In the genomic region with DNA sequence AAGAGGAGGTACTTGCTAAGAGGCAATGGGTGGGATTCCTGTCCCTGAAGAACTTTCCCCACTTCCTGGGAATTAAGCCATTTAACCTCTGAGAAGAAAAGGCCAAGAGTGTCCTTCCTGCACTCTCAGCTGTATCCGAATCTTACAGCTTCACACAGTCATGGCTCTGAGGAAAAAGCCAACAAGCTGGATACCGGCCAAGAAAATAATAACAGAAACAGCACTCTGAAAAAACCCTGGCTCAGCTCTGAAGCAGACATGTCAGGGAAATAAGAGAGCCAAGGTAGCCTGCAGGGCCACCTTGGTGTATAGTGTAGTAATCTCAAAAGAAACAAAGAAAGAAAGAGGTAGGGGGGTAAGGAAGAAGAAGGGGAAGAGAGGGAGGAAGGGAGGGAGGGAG, we compare ENCODE assay signal across 29 mouse cellular contexts. TPM values are rescaled to one million over a fixed set of nuclear protein-coding genes. Genes with fewer than 3 reads are reported as not detected.
DNase-seq lines count a peak whose midpoint lies in the region; ATAC-seq and TF ChIP-seq lines count a peak whose summit lies in the region.
"Had no signal": no experiment of that assay in that cellular context is flagged by ENCODE, and none has a peak within 500 bp of the region (broad histone marks: within the 10 kb centered on the region; RNA-seq: fewer than 3 reads in every experiment).

No protein-coding gene starts in this region.

- WGBS in hindbrain, embryonic 14.5 days = 50% methylated on average over 2 of the region's 2 CpGs
- 71% methylated on average over 2 of the region's 2 CpGs for WGBS in hindbrain, embryonic 10.5 days

- H3K36me3 ChIP-seq in hindbrain, embryonic 14.5 days (replicated peaks; ENCODE audit: control insufficient read depth, insufficient read depth) = no peaks in the 10 kb centered on the region
- no peaks in the 10 kb centered on the region for H3K36me3 ChIP-seq in hindbrain, embryonic 10.5 days
- H3K36me3 ChIP-seq: embryonic facial prominence, embryonic 12.5 days; forebrain, embryonic 10.5 days; heart, embryonic 13.5 days; limb, embryonic 12.5 days; midbrain, embryonic 15.5 days; neural tube, embryonic 15.5 days; stomach, embryonic 15.5 days had no signal

- no peak for ATAC-seq in hindbrain, embryonic 14.5 days (ENCODE audit: low FRiP score)
- ATAC-seq: forebrain, postnatal 0 days; intestine, postnatal 0 days; lung, postnatal 0 days; midbrain, embryonic 15.5 days had no signal

- no peak overlapping the region for H3K9ac ChIP-seq in hindbrain, embryonic 14.5 days
- H3K9ac ChIP-seq: embryonic facial prominence, embryonic 12.5 days; forebrain, postnatal 0 days; heart, embryonic 13.5 days; limb, embryonic 12.5 days; midbrain, embryonic 15.5 days; neural tube, embryonic 15.5 days; stomach, embryonic 15.5 days had no signal

- no peak overlapping the region for H3K4me2 ChIP-seq in hindbrain, embryonic 14.5 days (replicated peaks)
- H3K4me2 ChIP-seq: embryonic facial prominence, embryonic 12.5 days; heart, embryonic 13.5 days; limb, embryonic 12.5 days; liver, embryonic 11.5 days; midbrain, embryonic 15.5 days; neural tube, embryonic 15.5 days; stomach, embryonic 15.5 days had no signal

- no peak overlapping the region for H3K4me3 ChIP-seq in hindbrain, embryonic 14.5 days (replicated peaks; ENCODE audit: low read length)
- no peak overlapping the region for H3K4me3 ChIP-seq in hindbrain, embryonic 10.5 days
- H3K4me3 ChIP-seq: embryonic facial prominence, embryonic 12.5 days; forebrain, embryonic 10.5 days; heart, embryonic 13.5 days; limb, embryonic 12.5 days; megakaryocyte, embryonic 14.5 days; midbrain, embryonic 15.5 days; neural tube, embryonic 15.5 days; stomach, embryonic 15.5 days had no signal

- no peaks in the 10 kb centered on the region for H3K4me1 ChIP-seq in hindbrain, embryonic 14.5 days (replicated peaks; ENCODE audit: control insufficient read depth, insufficient read depth, low read length)
- no peaks in the 10 kb centered on the region for H3K4me1 ChIP-seq in hindbrain, embryonic 10.5 days (replicated peaks)
- H3K4me1 ChIP-seq: embryonic facial prominence, embryonic 12.5 days; forebrain, embryonic 10.5 days; heart, embryonic 13.5 days; limb, embryonic 12.5 days; stomach, embryonic 15.5 days had no signal

- H3K27me3 ChIP-seq in hindbrain, embryonic 14.5 days (ENCODE audit: control insufficient read depth, insufficient read depth, low read length) = no peaks in the 10 kb centered on the region
- H3K27me3 ChIP-seq in hindbrain, embryonic 10.5 days (ENCODE audit: insufficient read depth, poor library complexity, severe bottlenecking) = peaks cover 6% of the 10 kb centered on the region
- H3K27me3 ChIP-seq: embryonic facial prominence, embryonic 12.5 days; midbrain, embryonic 15.5 days; neural tube, embryonic 15.5 days had no signal

- TF ChIP-seq CTCF in brain, embryonic 14.5 days (IDR thresholded peaks at IDR 0.05; ENCODE audit: borderline replicate concordance, extremely low read depth, insufficient read depth, insufficient read length) = no peak

- TF ChIP-seq POLR2A in brain, embryonic 14.5 days (IDR thresholded peaks at IDR 0.05; ENCODE audit: borderline replicate concordance, extremely low read depth, insufficient read depth, insufficient read length, poor library complexity, severe bottlenecking) = no peak

- H3K9me3 ChIP-seq in hindbrain, embryonic 14.5 days (ENCODE audit: control insufficient read depth, low read length) = no peaks in the 10 kb centered on the region
- H3K9me3 ChIP-seq in hindbrain, embryonic 10.5 days = no peaks in the 10 kb centered on the region
- H3K9me3 ChIP-seq: embryonic facial prominence, embryonic 12.5 days; forebrain, embryonic 10.5 days; heart, embryonic 13.5 days; limb, embryonic 12.5 days; midbrain, embryonic 15.5 days; neural tube, embryonic 15.5 days; stomach, embryonic 15.5 days had no signal

- DNase-seq in cerebellum, adult 9-10 months = peak; percentile 58
- no peak for DNase-seq in cerebellum, adult 11-12 months
- no peak for DNase-seq in hindbrain, embryonic 14.5 days (ENCODE audit: low spot score)
- DNase-seq in hindbrain, embryonic 10.5 days (ENCODE audit: low spot score) = no peak
- DNase-seq in MN1 (ENCODE audit: low spot score) = peak; percentile 63
- DNase-seq in brain, embryonic 14.5 days (ENCODE audit: low read depth) = peak; percentile 56
- DNase-seq in layer of hippocampus, adult 18-20 months (ENCODE audit: low spot score in 2 of 2) = no peak
- DNase-seq: adrenal gland, postnatal 25 days; forebrain, postnatal 0 days; gastrocnemius, postnatal 10 days; heart, postnatal 10 days; kidney, adult 9 months; kidney, postnatal 10 days; layer of hippocampus, adult 9-11 months; lung, postnatal 4 days; retina, postnatal 1 day; right cerebral cortex, postnatal 25 days had no signal

- H3K27ac ChIP-seq in hindbrain, embryonic 14.5 days = peak overlapping the region; percentile 14; the same call in 1 of the 2 replicates
- no peak overlapping the region for H3K27ac ChIP-seq in hindbrain, embryonic 10.5 days
- H3K27ac ChIP-seq: embryonic facial prominence, embryonic 12.5 days; forebrain, embryonic 10.5 days; heart, embryonic 13.5 days; limb, embryonic 12.5 days; midbrain, embryonic 15.5 days; neural tube, embryonic 15.5 days; stomach, embryonic 15.5 days had no signal

RNA-seq across cellular contexts. Expression of a gene that starts 6.4 kb away (rescaled TPM):
- 60.1 and 67.4 TPM in 2 replicates for polyA plus RNA-seq in hindbrain, embryonic 14.5 days (2014; fragmentation: Nextera tagmentation; extraction: Ambion mirVana)
- polyA plus RNA-seq in hindbrain, embryonic 10.5 days (2016; fragmentation: Nextera tagmentation; extraction: Ambion mirVana) = 10.9 and 11.9 TPM in 2 replicates
- 67.1 and 104 TPM in 2 replicates for polyA plus RNA-seq in brain, embryonic 14.5 days (2012; rRNA removed)
- total RNA-seq in layer of hippocampus, adult 18-20 months (2021) = 10 to 100 TPM in 1 of 2 experiments, 1 to 10 TPM in 1; 9.5 to 17.3 TPM
- total RNA-seq: MEL had no signal

Comparison
In these comparisons a context has a peak if more than half of its experiments do, and no peak if none do; other contexts are left out.
1. DNase-seq: peak in cerebellum, adult 9-10 months (single experiment), MN1 (single experiment) and brain, embryonic 14.5 days (single experiment); none in cerebellum, adult 11-12 months (single experiment), hindbrain, embryonic 14.5 days (single experiment), hindbrain, embryonic 10.5 days (single experiment) and layer of hippocampus, adult 18-20 months (0 of 2).